Mouse (Mus musculus) c-Kit-positive CD71-positive TER-119-positive erythroid progenitor cells, embryonic 14.5 days (primary cell): ENCODE measurements around the gene Mfsd10.
"Not testable (repeated sequence)": the region's sequence is repeated elsewhere in the genome, so short reads cannot be mapped to it uniquely, and the experiment has no call there.

ENCODE experiments used
- DNase-seq: peaks from one replicate; pipeline ENCODE4 v3.0.0-alpha.2; 2013; ENCODE audit warnings: low spot score

Gene Mfsd10

DNA sequence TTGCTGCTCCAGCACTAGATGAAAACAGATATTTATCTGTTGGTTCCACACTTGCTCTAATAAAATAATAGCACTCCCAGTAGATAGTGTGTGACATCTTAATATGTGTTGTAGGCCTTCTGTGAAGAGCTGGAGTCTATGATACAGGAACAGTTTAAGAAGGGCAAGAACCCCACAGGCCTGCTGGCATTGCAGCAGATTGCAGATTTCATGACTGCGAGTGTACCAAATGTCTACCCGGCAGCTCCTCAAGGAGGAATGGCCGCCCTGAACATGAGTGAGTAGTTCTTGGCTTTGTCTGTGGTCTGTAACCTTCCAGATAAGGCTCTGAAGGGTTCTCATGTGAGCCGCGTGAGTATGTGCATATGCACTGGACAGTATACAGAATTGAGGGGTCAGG, 32.4 kb downstream of the Mfsd10 start:
- no peak for DNase-seq

DNA sequence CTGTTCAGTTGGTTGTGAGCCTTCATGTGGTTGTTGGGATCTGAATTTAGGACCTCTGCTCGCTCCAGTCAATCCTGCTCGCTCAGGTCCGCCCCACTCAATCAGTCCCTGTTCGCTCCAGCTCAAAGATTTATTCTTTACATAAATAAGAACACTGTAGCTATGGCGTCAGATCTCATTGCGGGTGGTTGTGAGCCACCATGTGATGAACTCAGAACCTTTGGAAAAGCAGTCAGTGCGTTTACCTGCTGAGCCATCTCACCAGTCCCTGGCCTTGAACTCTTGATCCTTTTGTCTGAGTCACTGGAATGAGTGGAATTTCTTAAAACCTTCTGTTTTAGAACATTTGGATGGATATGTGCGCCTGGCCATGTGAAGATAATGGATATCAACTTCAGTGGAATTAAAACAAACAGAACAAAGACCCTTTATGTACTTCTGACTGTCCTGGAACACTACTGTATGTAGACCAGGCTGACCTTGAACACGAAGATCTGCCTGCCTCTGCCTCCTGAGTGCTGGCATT, 43.7 kb downstream of the Mfsd10 start:
- no peak for DNase-seq

DNA sequence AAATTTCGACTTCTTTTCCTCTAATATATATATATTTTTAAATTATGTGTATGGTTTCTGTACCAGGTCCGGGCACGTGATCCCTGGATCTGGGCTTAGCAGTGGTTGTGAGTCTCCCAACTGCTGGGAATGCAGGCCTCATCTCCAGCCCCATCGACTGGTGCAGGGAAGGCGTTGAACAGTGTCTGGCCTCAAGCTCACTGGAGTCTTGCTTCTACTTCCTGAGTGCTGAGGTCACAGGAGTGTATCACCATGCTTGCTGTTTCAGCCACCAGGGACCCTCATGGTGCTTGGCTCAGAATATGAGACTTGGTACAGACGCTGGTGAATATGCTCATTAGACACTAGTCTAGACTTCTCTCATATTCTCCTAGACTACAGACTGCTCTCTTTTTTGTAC, 44.3 kb downstream of the Mfsd10 start:
- no peak for DNase-seq

DNA sequence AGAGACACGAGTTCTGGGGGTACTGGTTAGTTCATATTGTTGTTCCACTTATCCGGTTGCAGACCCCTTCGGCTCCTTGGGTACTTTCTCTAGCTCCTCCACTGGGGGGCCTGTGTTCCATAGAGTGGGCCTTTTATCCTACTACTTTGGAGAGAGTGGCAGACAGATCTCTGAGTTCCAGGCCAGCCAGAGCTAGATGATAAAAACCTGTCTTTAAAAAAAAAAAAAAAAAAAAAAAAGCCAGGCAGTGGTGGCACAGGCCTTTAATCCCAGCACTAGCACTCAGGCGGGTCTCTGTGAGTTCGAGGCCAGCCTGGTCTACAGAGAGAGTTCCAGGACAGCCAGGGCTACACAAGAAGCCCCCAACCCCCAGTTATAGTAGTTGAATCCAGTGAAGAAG, 44.8 kb downstream of the Mfsd10 start:
- not testable (repeated sequence) for DNase-seq

DNA sequence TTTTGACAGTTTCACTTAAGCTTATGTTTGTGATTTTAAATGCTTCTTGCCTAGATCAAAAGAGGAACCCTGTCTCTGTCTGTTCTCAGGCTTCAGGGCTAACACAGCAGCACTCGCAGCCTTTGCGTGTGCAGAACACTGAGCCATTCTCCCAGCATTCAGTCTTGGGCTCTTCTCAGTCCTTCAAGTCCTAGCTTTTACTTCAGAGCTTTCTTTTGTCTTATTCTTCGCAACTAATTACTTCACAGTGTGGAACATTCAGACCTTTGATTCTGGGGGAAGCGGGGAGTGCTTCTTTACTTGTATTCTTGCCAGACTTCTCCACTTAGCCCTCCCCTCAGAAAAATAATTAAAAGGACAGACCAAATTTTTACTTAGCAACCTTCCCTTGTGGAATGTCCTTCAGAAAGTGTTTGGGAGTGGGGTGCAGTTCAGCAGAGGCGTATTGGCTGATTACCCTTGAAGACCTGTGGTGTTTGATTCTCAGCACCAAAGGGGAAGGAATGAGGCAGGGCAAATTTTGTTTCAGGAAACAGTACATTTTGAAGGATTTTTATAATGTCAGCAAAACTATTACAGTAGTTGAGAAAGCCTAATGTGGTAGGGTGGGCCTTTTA, 45.5 kb downstream of the Mfsd10 start:
- no peak for DNase-seq

DNA sequence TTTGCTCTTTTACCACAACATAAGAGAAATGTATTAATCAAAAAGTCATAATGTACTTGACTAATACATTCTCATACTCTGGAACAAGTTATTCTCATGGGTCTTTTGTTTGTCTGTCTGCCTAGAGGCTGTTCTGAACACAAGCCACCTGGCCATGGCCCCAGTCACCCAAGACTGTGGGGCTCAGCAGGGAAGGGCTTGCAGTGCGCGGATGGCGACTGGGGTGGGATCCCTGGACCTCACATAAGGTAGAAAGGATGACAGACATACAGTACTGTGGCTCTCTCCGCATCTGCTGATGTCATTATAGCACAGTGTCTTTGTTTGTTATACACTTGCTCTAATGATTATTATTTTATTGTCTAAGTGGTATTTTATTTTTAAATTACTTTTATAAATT, 46.3 kb downstream of the Mfsd10 start:
- DNase-seq = no peak

DNA sequence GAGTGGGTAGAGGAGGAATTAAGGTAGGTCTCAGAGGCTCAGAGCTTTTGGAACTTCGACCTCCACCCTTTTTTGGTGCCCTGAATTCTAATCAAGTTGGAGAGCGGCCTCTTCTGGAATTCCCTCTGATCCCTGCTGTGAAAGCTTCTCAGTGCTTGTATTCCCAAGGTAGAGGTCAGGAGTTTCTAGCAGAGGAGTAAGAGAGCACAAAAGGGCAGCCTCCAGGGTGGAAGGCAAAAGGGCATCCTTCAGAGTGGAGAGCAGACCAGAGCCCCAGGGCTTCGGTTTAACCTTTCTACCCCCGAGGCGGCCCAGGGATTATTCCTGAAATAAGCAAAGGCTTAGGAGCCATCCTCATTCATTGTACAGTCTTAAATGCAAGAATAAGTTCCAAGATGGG, 47.0 kb downstream of the Mfsd10 start:
- DNase-seq = no peak

DNA sequence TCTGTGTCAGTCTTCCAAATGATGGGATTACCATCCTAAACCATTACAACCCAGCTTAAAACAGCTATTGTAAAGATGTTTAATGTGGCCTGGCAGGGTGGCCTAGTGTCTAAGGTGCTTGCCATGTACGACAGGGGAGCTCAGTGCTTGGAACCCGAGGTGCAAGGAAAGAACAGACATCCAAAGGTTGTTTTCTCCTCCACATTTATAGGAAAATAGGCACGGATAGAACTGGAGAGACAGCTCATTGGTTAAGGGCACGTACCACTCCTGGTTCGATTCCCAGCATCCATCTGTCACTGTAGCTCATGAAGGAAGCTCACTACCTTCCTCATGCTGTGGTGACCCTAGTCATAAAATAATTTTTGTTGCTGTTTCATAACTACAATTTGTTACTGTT, 49.1 kb downstream of the Mfsd10 start:
- no peak for DNase-seq

DNA sequence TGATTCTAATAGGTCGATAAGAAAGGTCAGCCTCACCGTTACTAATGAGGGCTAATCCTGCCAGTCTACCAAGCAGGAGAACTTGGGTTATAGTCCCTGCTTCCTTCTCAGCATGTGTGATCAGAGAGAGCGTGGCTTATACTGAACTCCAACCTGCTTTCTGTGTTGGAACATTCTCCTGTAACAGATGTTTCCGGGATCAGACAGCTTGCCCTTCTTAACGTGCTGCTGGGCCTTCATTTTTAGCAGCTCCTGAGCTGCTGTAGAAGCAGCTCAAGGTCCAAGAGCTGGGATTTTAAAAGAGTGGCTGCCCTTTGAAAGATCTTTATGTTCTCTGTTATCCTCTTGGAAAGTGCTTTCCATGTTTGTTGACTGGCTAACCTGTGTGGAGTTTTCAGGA, 51.8 kb downstream of the Mfsd10 start:
- DNase-seq = no peak
